Mouse (Mus musculus) hindbrain, embryonic 11.5 days (tissue): ENCODE measurements around the gene Sec14l5. TPM values are rescaled to one million over a fixed set of nuclear protein-coding genes. Genes with fewer than 3 reads are reported as not detected.
"Not testable (repeated sequence)": the region's sequence is repeated elsewhere in the genome, so short reads cannot be mapped to it uniquely, and the experiment has no call there.

Experiments used
- ATAC-seq: fragments of 200-750 bp; cut with Nextera tagmentation; 2 replicates; pipeline ENCODE4 v1.8.0; 2017; ENCODE audit warnings: mild to moderate bottlenecking, moderate TSS enrichment, moderate library complexity; ENCODE audit not compliant: low FRiP score
- DNase-seq: peaks from one replicate; pipeline ENCODE4 v3.0.0-alpha.2; 2015; ENCODE audit warnings: low spot score
- H3K27ac ChIP-seq: fragments of 300-500 bp; sonication (generic); 2 replicates; pipeline ENCODE4 v1.5.1; 2014; ENCODE audit warnings: mild to moderate bottlenecking, low read depth, low read length
- H3K27me3 ChIP-seq: fragments of 300-500 bp; sonication (generic); 2 replicates; pipeline ENCODE4 v1.6.1; 2014; ENCODE audit warnings: mild to moderate bottlenecking, low read length, moderate library complexity, mixed read lengths; ENCODE audit not compliant: control insufficient read depth, insufficient read depth
- H3K36me3 ChIP-seq: fragments of 300-500 bp; sonication (generic); 2 replicates; pipeline ENCODE4 v1.6.1; 2014; ENCODE audit warnings: mild to moderate bottlenecking, low read length, moderate library complexity, mixed read lengths; ENCODE audit not compliant: control insufficient read depth, insufficient read depth
- H3K4me1 ChIP-seq: fragments of 300-500 bp; sonication (generic); replicated peaks from 2 replicates; pipeline ENCODE4 v1.6.1; 2014; ENCODE audit warnings: low read length, mixed read lengths; ENCODE audit not compliant: control insufficient read depth, insufficient read depth
- H3K4me2 ChIP-seq: fragments of 300-500 bp; sonication (generic); replicated peaks from 2 replicates; pipeline ENCODE4 v1.6.1; 2014; ENCODE audit warnings: mild to moderate bottlenecking, low read depth, low read length
- H3K4me3 ChIP-seq: fragments of 300-500 bp; sonication (generic); 2 replicates; pipeline ENCODE4 v1.5.1; 2014; ENCODE audit warnings: low read depth, low read length
- H3K9ac ChIP-seq: fragments of 300-500 bp; sonication (generic); 2 replicates; pipeline ENCODE4 v1.6.1; 2014; ENCODE audit warnings: low read depth, low read length
- H3K9me3 ChIP-seq: fragments of 300-500 bp; sonication (generic); 2 replicates; pipeline ENCODE4 v1.6.1; 2016; ENCODE audit warnings: low read length; ENCODE audit not compliant: control insufficient read depth
- WGBS: fragments of 180-500 bp; shearing (Covaris S2); extraction: QIAGEN DNeasy Blood & Tissue Kit; methylation state at CpG from one replicate; pipeline ENCODE4 v1.1.7; 2014; 5-methylcytosine and 5-hydroxymethylcytosine counted together
- polyA plus RNA-seq: library from polyadenylated mRNA; unstranded; fragments of >200 nt; fragmentation: Nextera tagmentation; extraction: Ambion mirVana; gene quantifications from 2 replicates; pipeline ENCODE4 v1.2.1, GENCODE M21; 2014

Sec14l5 gene
- polyA plus RNA-seq, 1 experiment from 2014 or later, result 0.62 TPM

- no peaks in the 10 kb centered on the region for H3K36me3 ChIP-seq
- no peak overlapping the region for H3K27ac ChIP-seq
- H3K9me3 ChIP-seq, result no peaks in the 10 kb centered on the region
- no peak overlapping the region for H3K9ac ChIP-seq
- no peak for ATAC-seq
- no peak for DNase-seq
- WGBS, result 95% methylated on average over 2 of the region's 2 CpGs
- H3K27me3 ChIP-seq, result no peaks in the 10 kb centered on the region
- H3K4me1 ChIP-seq, result no peaks in the 10 kb centered on the region
- no peak overlapping the region for H3K4me3 ChIP-seq
- no peak overlapping the region for H3K4me2 ChIP-seq
Measured at GRCm38 (mm10) chr16:5214126-5214525, 67.2 kb downstream of the Sec14l5 start.

GRCm38 (mm10) chr16:5216686-5217085, 69.8 kb downstream of the Sec14l5 start:
- Histone ChIP-seq H3K27me3 (no peaks in the 10 kb centered on the region), H3K4me1 (no peaks in the 10 kb centered on the region), H3K4me2 (no peak overlapping the region), H3K27ac (no peak overlapping the region), H3K36me3 (no peaks in the 10 kb centered on the region), H3K9me3 (no peaks in the 10 kb centered on the region), H3K9ac (no peak overlapping the region), H3K4me3 (no peak overlapping the region)
- 65% methylated on average over 6 of the region's 6 CpGs for WGBS
- ATAC-seq (no peak), DNase-seq (no peak)

DNA sequence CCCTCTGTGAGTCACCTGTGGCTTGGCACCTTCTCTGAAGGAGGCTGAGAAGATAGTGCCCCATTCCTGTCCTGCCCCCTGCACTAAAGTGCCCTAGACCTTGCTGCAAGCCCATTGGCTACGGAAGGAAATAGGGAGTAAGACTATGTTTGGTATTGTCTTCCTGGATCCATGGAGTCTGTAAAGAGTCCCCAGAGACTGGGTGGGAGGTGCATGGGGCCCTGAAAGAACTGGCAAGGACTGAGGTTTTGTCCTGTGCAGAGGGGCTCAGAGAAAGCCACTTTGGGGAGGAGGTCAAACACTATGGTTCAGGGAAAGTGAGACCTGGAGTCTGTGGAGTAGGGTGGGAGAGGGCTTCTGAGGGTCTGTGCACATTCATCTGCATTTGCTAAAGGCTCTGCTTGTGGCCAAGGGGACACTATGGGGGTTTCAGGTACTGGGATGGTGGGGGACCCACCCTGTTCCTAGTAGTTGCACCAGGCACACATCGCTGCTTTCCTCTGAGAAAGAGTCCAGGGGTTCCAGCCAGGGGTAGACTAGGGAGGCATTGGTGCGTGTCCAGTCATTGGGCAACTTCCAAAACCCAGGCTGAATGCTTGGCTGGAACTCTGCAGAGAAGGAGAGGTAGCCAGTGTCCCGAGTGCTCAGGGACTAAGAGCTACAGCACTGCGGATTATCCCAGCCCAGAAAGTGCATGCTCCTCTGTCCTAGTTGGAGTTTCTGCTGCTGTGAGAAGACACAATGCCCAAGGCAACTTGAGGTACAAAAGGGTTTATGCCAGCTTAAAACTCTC, 70.6 kb downstream of the Sec14l5 start:
- no peak for DNase-seq
- no peaks in the 10 kb centered on the region for H3K27me3 ChIP-seq
- WGBS, result 72% methylated on average over 5 of the region's 5 CpGs

DNA sequence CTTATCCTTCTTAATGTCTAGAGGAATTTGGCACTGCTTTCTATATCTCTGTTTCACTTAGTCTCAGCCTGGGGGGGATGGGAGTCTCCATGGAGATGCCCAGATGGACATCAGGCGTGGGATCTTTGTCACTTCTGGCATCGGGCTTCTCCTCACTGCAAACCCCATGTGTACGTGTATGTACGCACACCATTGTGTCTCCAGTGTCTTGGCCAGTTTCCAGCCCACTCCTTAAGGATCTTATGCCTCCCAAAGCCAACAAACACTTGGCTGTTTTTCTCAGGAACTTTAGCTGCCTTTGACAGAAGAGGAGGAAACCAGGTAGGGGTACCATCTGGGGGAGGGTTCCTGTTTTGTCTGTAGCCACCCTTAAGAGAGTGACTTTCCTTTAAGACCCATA, 74.5 kb downstream of the Sec14l5 start:
- no peak for ATAC-seq
- H3K9me3 ChIP-seq, result no peaks in the 10 kb centered on the region
- H3K4me1 ChIP-seq, result no peaks in the 10 kb centered on the region
- WGBS, result 72% methylated on average over 4 of the region's 4 CpGs
- H3K9ac ChIP-seq, result no peak overlapping the region
- no peaks in the 10 kb centered on the region for H3K27me3 ChIP-seq
- H3K4me3 ChIP-seq, result no peak overlapping the region
- H3K27ac ChIP-seq, result no peak overlapping the region
- H3K36me3 ChIP-seq, result no peaks in the 10 kb centered on the region
- H3K4me2 ChIP-seq, result no peak overlapping the region
- no peak for DNase-seq

More for the DNA sequence above, 70.6 kb downstream of the Sec14l5 start:
- H3K4me2 ChIP-seq, result no peak overlapping the region
- H3K4me3 ChIP-seq, result no peak overlapping the region
- no peak overlapping the region for H3K27ac ChIP-seq
- H3K9me3 ChIP-seq, result no peaks in the 10 kb centered on the region
- no peak for ATAC-seq
- no peaks in the 10 kb centered on the region for H3K4me1 ChIP-seq
- no peak overlapping the region for H3K9ac ChIP-seq
- H3K36me3 ChIP-seq, result no peaks in the 10 kb centered on the region

GRCm38 (mm10) chr16:5222140-5222539, 75.2 kb downstream of the Sec14l5 start, which contains the start of gene AU021092:
AU021092 (minus strand) TSS chr16:5222299.
- no peak for ATAC-seq
- H3K27me3 ChIP-seq, result no peaks in the 10 kb centered on the region
- no peak for DNase-seq
- WGBS, result 73% methylated on average over 6 of the region's 6 CpGs
- H3K9me3 ChIP-seq, result no peaks in the 10 kb centered on the region
- H3K4me1 ChIP-seq, result no peaks in the 10 kb centered on the region
- no peak within 1 kb of the TSS for H3K4me3 ChIP-seq
- no peaks in the 10 kb centered on the region for H3K36me3 ChIP-seq
- H3K4me2 ChIP-seq, result no peak within 1 kb of the TSS
- no peak within 1 kb of the TSS for H3K9ac ChIP-seq
- no peak within 1 kb of the TSS for H3K27ac ChIP-seq

DNA sequence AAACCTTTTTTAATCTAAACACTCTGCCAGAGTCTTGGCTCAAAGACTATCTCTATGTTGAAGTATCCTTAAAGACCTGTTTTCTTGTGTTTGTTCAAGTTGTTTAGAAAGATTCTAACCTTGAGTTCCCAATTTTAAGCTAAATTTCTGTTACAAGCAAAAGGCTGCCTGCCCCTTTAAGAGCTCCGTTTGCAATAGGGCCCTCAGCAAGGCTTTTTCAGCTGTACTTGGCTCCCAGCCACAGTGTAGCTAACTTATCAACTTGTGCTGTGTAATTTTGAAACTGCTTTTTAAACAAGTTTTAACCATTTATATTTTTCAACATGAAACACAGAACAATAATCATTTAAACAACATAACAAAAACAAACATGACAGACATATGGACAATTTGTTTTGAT, 79.6 kb downstream of the Sec14l5 start:
- 15% methylated on average over 1 of the region's 1 CpGs for WGBS
- not testable (repeated sequence) for ATAC-seq, H3K4me3 ChIP-seq, H3K4me1 ChIP-seq, H3K27me3 ChIP-seq, H3K4me2 ChIP-seq, H3K9ac ChIP-seq, DNase-seq, H3K27ac ChIP-seq, H3K36me3 ChIP-seq, H3K9me3 ChIP-seq

GRCm38 (mm10) chr16:5227501-5227900, 80.6 kb downstream of the Sec14l5 start:
- DNase-seq, result not testable (repeated sequence)

GRCm38 (mm10) chr16:5228103-5228502, 81.2 kb downstream of the Sec14l5 start:
- 79% methylated on average over 3 of the region's 3 CpGs for WGBS
- not testable (repeated sequence) for H3K4me2 ChIP-seq, H3K4me3 ChIP-seq, H3K4me1 ChIP-seq, H3K27ac ChIP-seq, H3K9me3 ChIP-seq, H3K9ac ChIP-seq, ATAC-seq, H3K36me3 ChIP-seq, DNase-seq, H3K27me3 ChIP-seq

More at GRCm38 (mm10) chr16:5227501-5227900, 80.6 kb downstream of the Sec14l5 start:
- H3K36me3 ChIP-seq, H3K9me3 ChIP-seq, H3K4me2 ChIP-seq, H3K4me3 ChIP-seq, ATAC-seq, H3K9ac ChIP-seq, H3K27ac ChIP-seq, H3K27me3 ChIP-seq, H3K4me1 ChIP-seq: not testable (repeated sequence)
- WGBS, result 83% methylated on average over 19 of the region's 19 CpGs

DNA sequence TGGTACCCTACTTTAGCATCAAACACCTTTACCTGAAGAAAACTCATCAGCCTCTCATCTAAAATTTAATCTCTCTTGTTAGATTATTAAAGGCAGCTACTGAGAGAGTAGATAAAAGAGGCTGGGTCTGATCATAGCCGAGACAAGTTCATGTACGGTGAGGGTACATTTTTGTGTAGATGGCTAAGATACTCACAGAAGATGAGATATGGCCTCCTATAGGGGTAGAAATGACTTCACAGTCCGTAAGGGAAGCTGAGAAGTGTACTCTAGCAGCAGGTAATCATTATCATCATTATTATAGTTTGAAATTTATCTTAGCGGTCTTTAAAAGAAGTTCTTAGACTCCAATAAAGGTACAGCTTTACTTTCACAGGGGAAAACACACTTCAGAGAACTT, 86.1 kb downstream of the Sec14l5 start:
- Histone ChIP-seq H3K4me1 (no peaks in the 10 kb centered on the region), H3K4me3 (peak overlapping the region; percentile 84; the same call in 1 of the 2 replicates), H3K27ac (no peak overlapping the region), H3K27me3 (no peaks in the 10 kb centered on the region), H3K9me3 (no peaks in the 10 kb centered on the region), H3K4me2 (no peak overlapping the region), H3K9ac (no peak overlapping the region), H3K36me3 (no peaks in the 10 kb centered on the region)
- WGBS, result 72% methylated on average over 4 of the region's 4 CpGs
- no peak for DNase-seq
- peak; percentile 37; the same call in 1 of the 2 replicates for ATAC-seq
